In genomic region chr7:68603711-68604110, GRCm38 (mm10) we compare ENCODE assay signal across 32 mouse cellular contexts.
"Had no signal": no experiment of that assay in that cellular context is flagged by ENCODE, and none has a peak within 500 bp of the region (broad histone marks: within the 10 kb centered on the region; RNA-seq: fewer than 3 reads in every experiment).

No protein-coding gene starts in this region.

- H3K4me3 ChIP-seq: left cerebral cortex, adult 2 months; limb, embryonic 10.5 days; limb, embryonic 12.5 days; limb, embryonic 13.5 days; limb, embryonic 15.5 days; liver, embryonic 12.5 days; liver, embryonic 13.5 days; liver, embryonic 15.5 days; lung, embryonic 15.5 days; megakaryocyte, embryonic 14.5 days; midbrain, embryonic 10.5 days; midbrain, embryonic 12.5 days; midbrain, embryonic 13.5 days; midbrain, embryonic 15.5 days; myocyte had no signal

- H3K9ac ChIP-seq: limb, embryonic 12.5 days; limb, embryonic 13.5 days; limb, embryonic 15.5 days; liver, embryonic 12.5 days; liver, embryonic 13.5 days; liver, embryonic 14.5 days; liver, embryonic 15.5 days; liver, postnatal 0 days; lung, embryonic 14.5 days; lung, embryonic 15.5 days; midbrain, embryonic 12.5 days; midbrain, embryonic 13.5 days; midbrain, embryonic 15.5 days had no signal

- H3K4me1 ChIP-seq: limb, embryonic 10.5 days; limb, embryonic 12.5 days; limb, embryonic 13.5 days; limb, embryonic 15.5 days; liver, embryonic 12.5 days; liver, embryonic 13.5 days; liver, embryonic 15.5 days; lung, embryonic 15.5 days; megakaryocyte, embryonic 14.5 days; midbrain, embryonic 10.5 days; midbrain, embryonic 12.5 days had no signal

- DNase-seq: left cerebral cortex, postnatal 4 days; liver; liver, embryonic 13.5 days; liver, postnatal 0 days; lung, adult 18-20 months; lung, adult 2 months; lung, embryonic 14.5 days; lung, postnatal 10 days; lung, postnatal 14 days; lung, postnatal 36 days; lung, postnatal 4 days; midbrain, embryonic 14.5 days had no signal

- H3K27me3 ChIP-seq: limb, embryonic 12.5 days; limb, embryonic 13.5 days; limb, embryonic 15.5 days; liver, embryonic 12.5 days; liver, embryonic 13.5 days; liver, embryonic 15.5 days; lung, embryonic 15.5 days; megakaryocyte, embryonic 14.5 days had no signal

- H3K9me3 ChIP-seq: limb, embryonic 10.5 days; limb, embryonic 12.5 days; limb, embryonic 13.5 days; limb, embryonic 15.5 days; liver, embryonic 12.5 days; liver, embryonic 13.5 days; liver, embryonic 15.5 days; lung, embryonic 15.5 days; midbrain, embryonic 10.5 days; midbrain, embryonic 12.5 days; midbrain, embryonic 13.5 days; midbrain, embryonic 15.5 days had no signal

- H3K36me3 ChIP-seq: limb, embryonic 10.5 days; limb, embryonic 12.5 days; limb, embryonic 13.5 days; limb, embryonic 15.5 days; liver, embryonic 12.5 days; liver, embryonic 13.5 days; liver, embryonic 15.5 days; lung, embryonic 15.5 days; midbrain, embryonic 10.5 days; midbrain, embryonic 12.5 days; midbrain, embryonic 13.5 days; midbrain, embryonic 15.5 days had no signal

- H3K4me2 ChIP-seq: limb, embryonic 12.5 days; limb, embryonic 13.5 days; limb, embryonic 15.5 days; liver, embryonic 11.5 days; liver, embryonic 12.5 days; liver, embryonic 13.5 days; liver, embryonic 15.5 days; lung, embryonic 14.5 days; lung, embryonic 15.5 days; midbrain, embryonic 11.5 days; midbrain, embryonic 12.5 days; midbrain, embryonic 13.5 days; midbrain, embryonic 15.5 days had no signal

- ATAC-seq: liver, embryonic 12.5 days; liver, postnatal 0 days; lung, postnatal 0 days; midbrain, embryonic 13.5 days; midbrain, embryonic 15.5 days; midbrain, embryonic 16.5 days had no signal

- H3K27ac ChIP-seq: left cerebral cortex, adult 2 months; limb, embryonic 10.5 days; limb, embryonic 12.5 days; limb, embryonic 13.5 days; limb, embryonic 15.5 days; liver, embryonic 12.5 days; liver, embryonic 13.5 days; liver, embryonic 14.5 days; liver, embryonic 15.5 days; lung, embryonic 15.5 days; macrophage; midbrain, embryonic 10.5 days; midbrain, embryonic 12.5 days; midbrain, embryonic 13.5 days; midbrain, embryonic 15.5 days had no signal
